Mouse (Mus musculus): ENCODE results near the gene Cyp27b1. TPM values are rescaled to one million over a fixed set of nuclear protein-coding genes. Genes with fewer than 3 reads are reported as not detected.
"Not testable (repeated sequence)": the region's sequence is repeated elsewhere in the genome, so short reads cannot be mapped to it uniquely, and the experiment has no call there.

Cyp27b1 gene
- polyA plus RNA-seq, 1 experiment, result 0.25 TPM

- no peak within 1 kb of the TSS for H3K27ac ChIP-seq (ENCODE audit: control insufficient read depth, insufficient read depth, low read depth, low read length)
- no peaks in the 10 kb centered on the region for H3K27me3 ChIP-seq (ENCODE audit: control insufficient read depth, insufficient read depth, low read length)
- H3K4me1 ChIP-seq (ENCODE audit: control insufficient read depth, insufficient read depth, low read length), result peaks cover 25% of the 10 kb centered on the region
- no peaks in the 10 kb centered on the region for H3K36me3 ChIP-seq (ENCODE audit: control insufficient read depth, insufficient read depth, low read length)
- H3K4me3 ChIP-seq (ENCODE audit: control insufficient read depth, low read depth, low read length), result peak within 1 kb of the TSS; percentile 78
- TF ChIP-seq CTCF (IDR thresholded peaks at IDR 0.05; ENCODE audit: control insufficient read depth, insufficient read depth, insufficient replicate concordance, low read depth, low read length) (no peak), POLR2A (IDR thresholded peaks at IDR 0.05; ENCODE audit: control insufficient read depth, low read depth, low read length) (no peak)
Observed at GRCm38 (mm10) chr10:127059968-127060916, 12.2 kb downstream of the Cyp27b1 start, which contains the start of gene March9. TSS of gene March9 (minus strand) at chr10:127060184.

- no peak overlapping the region for H3K27ac ChIP-seq (ENCODE audit: control insufficient read depth, insufficient read depth, low read depth, low read length)
- H3K36me3 ChIP-seq (ENCODE audit: control insufficient read depth, insufficient read depth, low read length), result no peaks in the 10 kb centered on the region; the same call in 1 of the 2 replicates
- no peaks in the 10 kb centered on the region for H3K27me3 ChIP-seq (ENCODE audit: control insufficient read depth, insufficient read depth, low read length)
- H3K4me3 ChIP-seq (ENCODE audit: control insufficient read depth, low read depth, low read length), result no peak overlapping the region
- H3K4me1 ChIP-seq (ENCODE audit: control insufficient read depth, insufficient read depth, low read length), result peaks cover 25% of the 10 kb centered on the region
- TF ChIP-seq CTCF (IDR thresholded peaks at IDR 0.05; ENCODE audit: control insufficient read depth, insufficient read depth, insufficient replicate concordance, low read depth, low read length) (no peak), POLR2A (IDR thresholded peaks at IDR 0.05; ENCODE audit: control insufficient read depth, low read depth, low read length) (no peak)
Observed at GRCm38 (mm10) chr10:127061085-127061484, 13.0 kb downstream of the Cyp27b1 start.

DNA sequence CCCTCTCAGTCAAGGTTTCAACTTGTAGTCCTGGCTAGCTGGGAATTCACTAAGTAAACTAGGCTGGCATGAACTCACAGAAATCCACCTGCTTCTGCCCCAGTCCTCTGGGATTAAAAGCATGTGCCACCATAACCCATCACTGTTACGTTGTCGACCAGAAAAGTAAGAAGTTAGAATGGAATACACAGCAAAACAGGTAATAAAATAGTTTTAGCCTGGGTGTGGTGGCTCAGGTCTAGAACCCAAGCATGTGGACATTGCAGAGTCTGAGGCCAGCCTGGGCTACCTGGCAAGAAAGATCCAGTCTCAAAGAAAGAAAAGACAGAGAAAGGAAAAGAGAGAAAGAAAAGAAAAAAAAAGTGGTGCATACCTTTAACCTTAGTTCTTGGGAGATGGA is 13.5 kb downstream of the Cyp27b1 start:
- Histone ChIP-seq H3K36me3 (ENCODE audit: control insufficient read depth, insufficient read depth, low read length) (no peaks in the 10 kb centered on the region; the same call in 1 of the 2 replicates), H3K27me3 (ENCODE audit: control insufficient read depth, insufficient read depth, low read length) (no peaks in the 10 kb centered on the region), H3K4me3 (ENCODE audit: control insufficient read depth, low read depth, low read length) (no peak overlapping the region), H3K4me1 (ENCODE audit: control insufficient read depth, insufficient read depth, low read length) (peaks cover 25% of the 10 kb centered on the region), H3K27ac (ENCODE audit: control insufficient read depth, insufficient read depth, low read depth, low read length) (no peak overlapping the region)
- TF ChIP-seq POLR2A (IDR thresholded peaks at IDR 0.05; ENCODE audit: control insufficient read depth, low read depth, low read length) (no peak), CTCF (IDR thresholded peaks at IDR 0.05; ENCODE audit: control insufficient read depth, insufficient read depth, insufficient replicate concordance, low read depth, low read length) (no peak)

DNA sequence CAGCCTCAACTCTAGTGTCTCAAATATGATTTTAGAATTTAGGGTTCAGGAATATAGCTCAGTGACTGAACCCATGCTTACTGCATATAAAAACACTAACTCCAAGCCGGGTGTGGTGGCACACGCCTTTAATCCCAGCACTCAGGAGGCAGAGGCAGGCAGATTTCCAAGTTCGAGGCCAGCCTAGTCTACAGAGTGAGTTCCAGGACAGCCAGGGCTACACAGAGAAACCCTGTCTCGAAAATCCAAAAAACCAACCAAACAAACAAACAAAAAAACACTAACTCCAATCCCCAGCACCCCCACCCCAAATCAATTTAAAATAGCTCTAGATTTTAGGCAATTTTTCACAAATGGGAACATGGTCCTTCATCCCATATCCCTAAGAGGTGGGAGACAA is 14.1 kb downstream of the Cyp27b1 start:
- H3K36me3 ChIP-seq (ENCODE audit: control insufficient read depth, insufficient read depth, low read length); H3K27ac ChIP-seq (ENCODE audit: control insufficient read depth, insufficient read depth, low read depth, low read length): not testable (repeated sequence)

DNA sequence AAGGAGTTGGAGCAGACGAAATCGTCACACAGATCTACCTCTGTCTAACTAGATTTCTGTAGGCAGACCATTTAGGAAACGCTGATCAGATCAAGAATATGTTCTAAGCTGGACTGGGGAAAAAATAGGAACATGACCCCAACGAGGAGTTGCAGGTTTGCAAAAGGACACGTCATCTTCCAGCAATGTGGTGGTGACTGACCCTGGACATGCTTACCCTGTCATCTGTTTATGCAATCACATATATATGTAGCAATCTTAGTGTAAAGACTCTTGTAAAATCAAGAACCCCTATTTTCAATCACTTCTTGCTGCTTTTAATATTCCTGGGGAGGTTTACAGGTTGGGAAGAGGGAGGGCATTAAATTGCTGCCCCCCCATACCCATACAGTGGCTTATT is 14.5 kb downstream of the Cyp27b1 start:
- Histone ChIP-seq H3K36me3 (ENCODE audit: control insufficient read depth, insufficient read depth, low read length) (no peaks in the 10 kb centered on the region; the same call in 1 of the 2 replicates), H3K27me3 (ENCODE audit: control insufficient read depth, insufficient read depth, low read length) (no peaks in the 10 kb centered on the region), H3K27ac (ENCODE audit: control insufficient read depth, insufficient read depth, low read depth, low read length) (no peak overlapping the region), H3K4me3 (ENCODE audit: control insufficient read depth, low read depth, low read length) (no peak overlapping the region), H3K4me1 (ENCODE audit: control insufficient read depth, insufficient read depth, low read length) (peaks cover 25% of the 10 kb centered on the region)
- no peak for TF ChIP-seq POLR2A (IDR thresholded peaks at IDR 0.05; ENCODE audit: control insufficient read depth, low read depth, low read length)
- TF ChIP-seq CTCF (IDR thresholded peaks at IDR 0.05; ENCODE audit: control insufficient read depth, insufficient read depth, insufficient replicate concordance, low read depth, low read length), result no peak

More for the DNA sequence above, 14.1 kb downstream of the Cyp27b1 start:
- not testable (repeated sequence) for H3K27me3 ChIP-seq (ENCODE audit: control insufficient read depth, insufficient read depth, low read length); H3K4me3 ChIP-seq (ENCODE audit: control insufficient read depth, low read depth, low read length)
- peaks cover 25% of the 10 kb centered on the region for H3K4me1 ChIP-seq (ENCODE audit: control insufficient read depth, insufficient read depth, low read length)

GRCm38 (mm10) chr10:127063239-127063872 is 15.3 kb downstream of the Cyp27b1 start, which contains the start of gene Cdk4:
TSS of gene Cdk4 (plus strand) at chr10:127063534.
- Histone ChIP-seq H3K4me3 (ENCODE audit: control insufficient read depth, low read depth, low read length) (peak within 1 kb of the TSS; percentile 95), H3K36me3 (ENCODE audit: control insufficient read depth, insufficient read depth, low read length) (no peaks in the 10 kb centered on the region; the same call in 1 of the 2 replicates), H3K27ac (ENCODE audit: control insufficient read depth, insufficient read depth, low read depth, low read length) (peak within 1 kb of the TSS; percentile 86), H3K4me1 (ENCODE audit: control insufficient read depth, insufficient read depth, low read length) (peaks cover 25% of the 10 kb centered on the region), H3K27me3 (ENCODE audit: control insufficient read depth, insufficient read depth, low read length) (no peaks in the 10 kb centered on the region)
- TF ChIP-seq CTCF (IDR thresholded peaks at IDR 0.05; ENCODE audit: control insufficient read depth, insufficient read depth, insufficient replicate concordance, low read depth, low read length) (no peak), POLR2A (IDR thresholded peaks at IDR 0.05; ENCODE audit: control insufficient read depth, low read depth, low read length) (peak; percentile 69)
